Mouse (Mus musculus) layer of hippocampus, adult 8-10 months (tissue): ENCODE data around the gene Smim17. TPM values are rescaled to one million over a fixed set of nuclear protein-coding genes. Genes with fewer than 3 reads are reported as not detected.
"Not testable (repeated sequence)": the region's sequence is repeated elsewhere in the genome, so short reads cannot be mapped to it uniquely, and the experiment has no call there.

Experiments
- DNase-seq, 2 experiments: peaks; one replicate each; pipeline ENCODE4 v3.0.0; 2022; ENCODE audit warnings: low spot score in 2 of 2
- total RNA-seq, 4 experiments: library from RNA; stranded (reverse); gene quantifications; 2 replicates each; pipeline ENCODE4 v1.2.4; 2022

Gene Smim17
- total RNA-seq, 4 experiments from 2014 or later, result 20.0 to 22.2 (median 21.4) TPM

- DNase-seq, result peak in 1 of 2 experiments; percentile 26
Observed at GRCm38 (mm10) chr7:6414626-6415441, 16.3 kb downstream of the Smim17 start.

DNA sequence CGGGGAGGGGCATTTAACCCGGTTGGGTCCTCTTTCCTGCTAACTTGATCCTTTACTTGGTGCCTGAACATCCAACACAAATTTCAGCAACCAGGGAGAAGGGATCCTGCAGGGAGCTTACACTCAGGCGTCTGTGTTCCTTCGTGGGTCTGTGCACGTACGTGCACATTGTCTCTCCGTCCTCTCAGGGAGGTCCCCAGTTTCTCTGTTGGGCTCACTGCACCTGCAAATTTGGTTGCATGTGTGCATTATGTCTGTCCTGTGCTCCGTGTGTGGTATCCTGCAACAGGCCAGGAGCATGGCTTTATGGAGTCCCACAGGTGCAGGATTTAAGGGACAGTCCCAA is 16.9 kb downstream of the Smim17 start:
- no peak for DNase-seq

GRCm38 (mm10) chr7:6419894-6420293 is 21.4 kb downstream of the Smim17 start:
- DNase-seq, result no peak

DNA sequence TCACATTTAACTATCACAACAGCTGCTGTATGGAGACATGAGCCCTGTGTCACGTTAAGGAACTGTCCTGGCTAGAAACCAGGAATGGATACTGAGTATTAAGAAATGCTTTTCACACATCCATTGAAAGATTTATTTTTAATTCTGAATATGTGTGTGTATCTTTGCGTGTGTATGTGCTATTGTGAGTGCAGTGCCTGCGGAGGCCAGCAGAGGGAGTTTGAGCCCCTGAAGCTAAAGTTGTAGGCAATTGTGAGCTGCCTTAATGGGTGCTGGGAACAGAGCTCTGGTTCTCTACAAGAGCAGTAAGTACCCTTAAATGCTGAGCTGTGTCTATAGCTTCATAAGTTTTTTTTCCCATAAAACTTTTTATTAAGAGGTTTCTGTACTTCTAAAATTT is 30.9 kb downstream of the Smim17 start:
- no peak for DNase-seq

DNA sequence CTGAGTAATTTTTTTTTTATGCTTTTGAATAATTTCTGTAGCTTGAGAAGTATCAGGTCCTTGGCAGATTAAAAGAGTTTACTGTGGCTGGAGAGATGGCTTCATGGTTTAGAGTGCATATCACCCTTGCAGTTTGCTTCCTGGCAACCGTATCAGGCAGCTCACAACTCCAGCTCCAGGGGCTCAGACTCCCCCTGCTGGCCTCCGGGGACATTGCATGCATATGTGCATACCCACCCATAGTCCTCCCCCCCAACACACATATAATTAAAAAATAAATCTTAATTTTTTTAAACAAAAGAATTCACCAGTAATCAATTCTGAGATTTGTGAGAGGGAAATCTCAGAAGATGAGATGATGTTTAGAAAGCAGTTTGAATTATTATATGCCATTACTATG is 31.8 kb downstream of the Smim17 start:
- no peak for DNase-seq

- no peak for DNase-seq
Observed at GRCm38 (mm10) chr7:6438388-6438787, 39.9 kb downstream of the Smim17 start, which contains the start of gene Olfr1344. TSS of gene Olfr1344 (plus strand) at chr7:6438688.

DNA sequence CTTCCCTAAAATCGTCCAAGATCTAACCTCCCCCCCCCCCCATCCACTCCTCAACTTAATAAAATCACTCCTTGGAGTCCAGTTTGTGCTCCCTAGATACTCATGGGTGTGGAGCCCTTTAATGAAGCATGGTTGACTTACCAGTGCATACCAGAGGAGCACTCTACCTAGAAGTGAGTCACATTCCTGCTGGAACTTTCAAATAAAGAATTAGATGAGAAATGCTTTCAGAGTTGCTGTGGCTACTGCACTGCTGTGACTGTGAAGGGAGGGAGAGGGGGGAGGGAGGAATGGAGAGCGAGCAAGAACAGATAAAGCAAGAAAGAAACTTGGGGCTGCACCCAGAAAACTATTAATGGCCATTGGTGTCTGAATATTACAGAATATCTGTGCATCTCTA is 42.7 kb downstream of the Smim17 start:
- DNase-seq, result no peak

DNA sequence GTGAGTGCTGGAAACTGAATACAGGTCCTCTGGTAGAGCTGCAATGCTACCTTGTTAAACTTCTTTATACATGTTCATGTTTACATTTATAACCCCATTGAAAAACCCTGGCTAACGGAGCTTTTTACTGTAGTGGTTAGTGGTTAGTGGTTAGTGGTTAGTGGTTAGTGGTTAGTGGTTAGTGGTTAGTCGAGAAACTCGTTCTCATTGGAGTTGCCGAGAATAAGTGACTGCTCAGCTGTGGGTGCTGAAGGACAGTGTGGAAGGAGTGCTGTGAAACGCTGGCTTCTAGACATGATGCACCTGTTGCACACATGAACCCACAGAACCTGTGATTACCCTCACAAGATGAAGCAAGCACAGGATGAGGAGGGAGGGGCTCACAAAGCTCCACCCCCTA is 49.3 kb downstream of the Smim17 start:
- no peak for DNase-seq

DNA sequence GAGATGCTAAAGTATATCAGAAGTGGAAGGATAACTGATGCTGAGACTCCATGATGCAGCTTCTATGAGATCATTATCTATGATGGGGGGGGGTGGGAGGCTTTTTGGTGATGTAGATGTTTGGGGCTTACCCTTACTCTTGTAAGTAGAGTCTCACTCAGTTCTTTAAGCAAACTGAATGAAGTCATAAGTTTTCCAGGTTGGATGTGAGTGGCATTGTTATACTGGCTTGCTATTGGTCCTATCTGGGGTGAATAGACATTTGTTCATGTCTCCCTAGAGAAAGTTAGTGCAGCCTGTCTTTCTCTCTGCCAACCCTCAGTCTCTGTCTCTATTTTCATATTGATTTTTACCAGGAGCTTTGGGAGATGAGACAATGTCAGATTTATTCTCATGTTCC is 57.4 kb downstream of the Smim17 start, which contains the start of gene Olfr1336:
TSS of gene Olfr1336 (plus strand) at position 301 of the 400 bp plus-strand sequence.
- no peak for DNase-seq

DNA sequence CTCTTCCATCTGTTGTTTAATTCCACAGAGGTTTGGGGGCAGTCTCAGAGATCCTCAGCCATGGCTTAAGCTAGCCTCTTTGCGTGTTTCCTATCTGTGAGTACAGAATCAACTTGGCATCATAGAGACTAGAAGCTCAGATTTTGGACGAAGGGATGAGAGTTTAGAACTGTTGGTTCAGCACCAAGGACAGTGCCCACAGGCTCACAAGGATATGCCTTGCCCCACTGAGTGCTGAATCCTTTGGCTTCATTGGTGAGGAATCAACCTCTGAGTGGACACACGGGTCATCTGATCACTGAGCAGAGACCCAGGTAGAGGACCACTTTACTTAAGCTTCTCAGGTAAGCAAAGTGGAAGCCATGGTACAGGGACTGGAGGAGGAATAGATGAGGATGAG is 57.9 kb downstream of the Smim17 start:
- no peak for DNase-seq

- no peak for DNase-seq
Observed at GRCm38 (mm10) chr7:6466951-6467350, 68.4 kb downstream of the Smim17 start, which contains the start of gene Olfr1346. TSS of gene Olfr1346 (plus strand) at chr7:6467101.

DNA sequence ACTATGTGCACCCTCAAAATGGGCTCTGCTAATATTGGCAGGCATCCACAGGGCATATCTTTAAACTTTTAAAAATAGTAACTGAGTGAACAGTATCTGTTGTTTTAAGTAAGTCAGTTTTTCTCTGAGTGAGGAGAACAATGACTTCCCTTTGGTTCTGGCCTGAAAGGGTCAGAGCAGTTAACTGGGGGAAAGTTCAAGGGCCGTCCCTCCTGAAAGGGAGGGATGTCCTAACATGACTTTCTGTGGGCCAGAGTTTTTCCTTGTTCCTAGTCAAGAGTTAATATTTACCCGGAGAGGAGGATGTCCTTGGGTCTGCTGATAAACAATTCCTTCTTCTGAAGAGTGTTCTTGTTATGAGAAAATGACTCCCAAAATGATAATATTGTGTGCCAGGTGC is 79.1 kb downstream of the Smim17 start:
- not testable (repeated sequence) for DNase-seq

Other genes starting within 250 kb of the Smim17 start
- gene Zfp787, start 242.7 kb upstream of the Smim17 start, total RNA-seq, result 10 to 100 TPM; 22.1 to 29.3 (median 27.7) TPM
- gene Zfp444, start 226.5 kb upstream of the Smim17 start, total RNA-seq, result 10 to 100 TPM; 45.2 to 59.5 (median 54.9) TPM
- gene Galp, start 201.6 kb upstream of the Smim17 start, total RNA-seq, result not detected
- not detected for gene Zscan5b, start 176.4 kb upstream of the Smim17 start, total RNA-seq
- gene Epp13, start 146.0 kb upstream of the Smim17 start, total RNA-seq, result not detected
- gene Zfp667, start 112.1 kb upstream of the Smim17 start, total RNA-seq, result 10 to 100 TPM; 15.5 to 21.1 (median 18.2) TPM
- gene Zfp583, start 67.4 kb upstream of the Smim17 start, total RNA-seq, result 10 to 100 TPM; 10.1 to 14.2 (median 11.1) TPM
- 1 to 10 TPM; 5.8 to 6.8 (median 6.0) TPM for gene Gm3854, start 55.0 kb upstream of the Smim17 start, total RNA-seq
- 1 to 10 TPM; 4.0 to 7.5 (median 6.5) TPM for gene Zfp78, start 35.4 kb upstream of the Smim17 start, total RNA-seq
- 1 to 10 TPM; 8.0 to 9.9 (median 8.4) TPM for gene Zfp28, start 15.4 kb upstream of the Smim17 start, total RNA-seq
- under 1 TPM; 0.18 to 0.53 (median 0.38) TPM for gene Gm20715, start 11.6 kb downstream of the Smim17 start, total RNA-seq
- 1 to 10 TPM; 1.3 to 2.1 (median 1.5) TPM for gene Olfr1344, start 40.0 kb downstream of the Smim17 start, total RNA-seq
- under 1 TPM in 2 of 4 experiments, not detected in 2; 0.07 to 0.12 TPM for gene Olfr1336, start 57.5 kb downstream of the Smim17 start, total RNA-seq
- gene Olfr1346, start 68.4 kb downstream of the Smim17 start, total RNA-seq, result under 1 TPM in 1 of 4 experiments, not detected in 3; 0.07 TPM
- not detected for gene Olfr5, start 88.2 kb downstream of the Smim17 start, total RNA-seq
- gene Olfr1347, start 101.0 kb downstream of the Smim17 start, total RNA-seq, result not detected
- gene Olfr1348, start 110.0 kb downstream of the Smim17 start, total RNA-seq, result not detected
- under 1 TPM in 1 of 4 experiments, not detected in 3; 0.11 TPM for gene Olfr1349, start 124.2 kb downstream of the Smim17 start, total RNA-seq
- not detected for gene Olfr1350, start 166.1 kb downstream of the Smim17 start, total RNA-seq